In the genomic region with DNA sequence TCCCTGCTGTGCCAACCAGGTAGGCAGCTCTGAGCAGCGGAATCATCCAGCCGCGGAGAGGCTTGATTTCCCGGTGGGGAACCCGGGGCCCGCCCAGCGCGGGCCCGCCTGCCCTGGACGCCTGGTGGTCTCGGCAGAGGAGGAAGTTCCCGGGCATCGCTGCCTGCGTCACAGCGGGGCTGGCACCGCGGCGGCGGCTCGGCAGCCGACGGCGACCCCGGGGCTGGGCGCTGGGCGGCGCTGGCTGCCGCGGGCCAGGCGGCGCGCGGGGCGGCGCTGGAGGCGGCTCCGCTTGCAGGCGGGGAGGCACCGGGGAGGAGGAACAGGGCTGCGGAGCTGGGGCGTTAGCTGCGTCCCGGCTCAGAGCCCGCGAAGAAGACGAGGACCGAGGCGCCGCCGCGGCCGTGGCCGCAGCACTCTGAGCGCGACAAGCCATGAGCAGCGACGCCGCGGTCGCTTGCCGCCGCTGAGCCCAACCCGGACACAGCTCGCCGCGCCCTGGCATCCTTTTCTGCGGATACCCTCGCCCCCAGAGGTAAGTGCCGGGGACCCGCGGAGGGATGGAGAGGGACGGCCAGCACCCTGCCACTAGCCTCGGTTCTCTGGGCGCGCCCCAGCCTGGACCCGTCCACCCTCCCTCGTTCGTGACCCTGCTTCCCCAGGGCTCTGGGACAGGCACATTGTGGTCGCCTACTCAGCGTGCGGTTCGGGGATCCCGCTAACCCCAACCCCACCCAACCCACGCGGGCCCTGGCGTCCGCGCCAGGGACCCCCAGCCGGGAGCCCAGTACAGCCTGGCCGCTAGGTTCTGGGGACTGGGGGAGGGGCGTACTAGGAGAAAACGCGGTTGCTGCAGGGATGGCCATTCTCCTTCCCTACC, we compare ENCODE assay signal across 8 mouse cellular contexts. TPM values are rescaled to one million over a fixed set of nuclear protein-coding genes. Genes with fewer than 3 reads are reported as not detected.
A peak's percentile ranks its signal among the peaks of the same experiment; 100 is the strongest.
DNase-seq lines count a peak whose midpoint lies in the region; ATAC-seq and TF ChIP-seq lines count a peak whose summit lies in the region.

TSS of gene Lrrc8c (plus strand) at position 293 of the 880 bp plus-strand sequence.

- H3K4me1 ChIP-seq in ES-E14 (ENCODE audit: control insufficient read depth in 2 of 2, insufficient read depth in 2 of 2, low read length in 2 of 2, poor library complexity in 1 of 2): no peaks in the 10 kb centered on the region
- peaks cover 23% of the 10 kb centered on the region for H3K4me1 ChIP-seq in forebrain, embryonic 15.5 days
- peaks cover 4% of the 10 kb centered on the region; the same call in 1 of the 2 replicates for H3K4me1 ChIP-seq in lung, embryonic 14.5 days (ENCODE audit: insufficient read depth)

- DNase-seq in ES-E14 (ENCODE audit: low read depth, low spot score): no peak
- peak; percentile 51 for DNase-seq in cerebellum, adult 11 months
- DNase-seq in heart, postnatal 14 days: peak; percentile 90 to 93
- peak; percentile 88 to 89 for DNase-seq in layer of hippocampus, adult 2 months (ENCODE audit: low spot score in 2 of 2)
- peak; percentile 89 for DNase-seq in lung, embryonic 14.5 days
- DNase-seq in testis, postnatal 14 days (ENCODE audit: low spot score): peak; percentile 74

- ATAC-seq in forebrain, embryonic 15.5 days (replicated peaks): peak; percentile 97
- ATAC-seq in lung, embryonic 14.5 days (ENCODE audit: insufficient read depth): peak; percentile 95
- peak; percentile 68 for ATAC-seq in neutrophil, adult 5-6 weeks (ENCODE audit: extremely low read depth, insufficient number of reproducible peaks, low FRiP score, poor library complexity, severe bottlenecking)

- peak within 1 kb of the TSS; percentile 68 to 98 for H3K4me3 ChIP-seq in ES-E14 (ENCODE audit: insufficient read depth in 1 of 2, low read depth in 1 of 2, low read length in 2 of 2, poor library complexity in 1 of 2, severe bottlenecking in 1 of 2)
- peak within 1 kb of the TSS; percentile 77 for H3K4me3 ChIP-seq in forebrain, embryonic 15.5 days
- peak within 1 kb of the TSS; percentile 83 for H3K4me3 ChIP-seq in layer of hippocampus, adult 2 months
- H3K4me3 ChIP-seq in lung, embryonic 14.5 days (ENCODE audit: low read depth, low read length): peak within 1 kb of the TSS; percentile 71

- peak within 1 kb of the TSS; percentile 60 for H3K9ac ChIP-seq in ES-E14 (ENCODE audit: insufficient read depth, low read depth, low read length, poor library complexity, severe bottlenecking)
- H3K9ac ChIP-seq in forebrain, embryonic 15.5 days (replicated peaks): peak within 1 kb of the TSS; percentile 85
- peak within 1 kb of the TSS; percentile 78 for H3K9ac ChIP-seq in lung, embryonic 14.5 days

- H3K27me3 ChIP-seq in forebrain, embryonic 15.5 days: 0 out of 2 replicates have a peak, but pooled peaks cover 2% of the 10 kb centered on the region
- no peaks in the 10 kb centered on the region for H3K27me3 ChIP-seq in lung, embryonic 14.5 days (ENCODE audit: insufficient read depth, low read length)

- H3K36me3 ChIP-seq in ES-E14 (ENCODE audit: control insufficient read depth, insufficient read depth, low read length, poor library complexity, severe bottlenecking): no peaks in the 10 kb centered on the region
- H3K36me3 ChIP-seq in forebrain, embryonic 15.5 days: no peaks in the 10 kb centered on the region
- H3K36me3 ChIP-seq in lung, embryonic 14.5 days (ENCODE audit: insufficient read depth): peaks cover 5% of the 10 kb centered on the region; the same call in 1 of the 2 replicates

- intact Hi-C loops in heart, postnatal 14 days (cut with DNase I): loop anchor here (1.0 to 5.0 kb wide), 3 partner anchors 112 to 353 kb away; no protein-coding TSS in a partner anchor

- peak; percentile 55 for TF ChIP-seq CTCF in layer of hippocampus, adult 2 months (conservative IDR thresholded peaks at IDR 0.05)
- no peak; the same call in 1 of the 2 replicates for TF ChIP-seq CTCF in lung, embryonic 14.5 days (IDR thresholded peaks at IDR 0.05; ENCODE audit: low read depth)

- under 1% methylated on average over 80 of the region's 93 CpGs for WGBS in forebrain, embryonic 15.5 days
- WGBS in lung, embryonic 14.5 days: under 1% methylated on average over 92 of the region's 93 CpGs

- peak within 1 kb of the TSS; percentile 87 for H3K4me2 ChIP-seq in forebrain, embryonic 15.5 days (replicated peaks)
- peak within 1 kb of the TSS; percentile 88 for H3K4me2 ChIP-seq in lung, embryonic 14.5 days

- in situ Hi-C loops in ES-E14 (cut with MboI; ENCODE audit: low sequenced_read_pairs in 2 of 2, unreplicated experiment in 2 of 2): no loop called here

- no peak within 1 kb of the TSS for H3K27ac ChIP-seq in ES-E14 (ENCODE audit: insufficient read depth, low read depth, low read length, poor library complexity, severe bottlenecking)
- H3K27ac ChIP-seq in forebrain, embryonic 15.5 days (replicated peaks): peak within 1 kb of the TSS; percentile 88
- peak within 1 kb of the TSS; percentile 96 for H3K27ac ChIP-seq in layer of hippocampus, adult 2 months
- peak within 1 kb of the TSS; percentile 91 for H3K27ac ChIP-seq in lung, embryonic 14.5 days (ENCODE audit: low read depth)

- H3K9me3 ChIP-seq in ES-E14 (ENCODE audit: control insufficient read depth, insufficient read depth, low read depth, low read length): no peaks in the 10 kb centered on the region
- no peaks in the 10 kb centered on the region for H3K9me3 ChIP-seq in forebrain, embryonic 15.5 days
- no peaks in the 10 kb centered on the region for H3K9me3 ChIP-seq in lung, embryonic 14.5 days (ENCODE audit: low read depth, low read length)

TF ChIP-seq in ES-E14, 5 proteins besides CTCF, POLR2A, EP300 and RAD21:
- no peak for TF ChIP-seq CHD2 (IDR thresholded peaks at IDR 0.05; ENCODE audit: low read depth, low read length)
TF ChIP-seq in ES-E14: peak in this region for 0.

RNA-seq across cellular contexts. Expression of gene Lrrc8c, which starts in this region (rescaled TPM):
- 8.4 and 9.4 TPM in 2 replicates for total RNA-seq in ES-E14 (2012; rRNA removed)
- polyA plus RNA-seq in forebrain, embryonic 15.5 days (2015; fragmentation: Nextera tagmentation; extraction: Ambion mirVana): 11.4 and 12.0 TPM in 2 replicates
- total RNA-seq in heart, postnatal 14 days (2021): 10 to 100 TPM; 45.8 to 51.7 TPM
- total RNA-seq in layer of hippocampus, adult 2 months (2021): 10 to 100 TPM; 29.8 to 30.7 TPM
- polyA plus RNA-seq in lung, embryonic 14.5 days (2014; fragmentation: Nextera tagmentation; extraction: Ambion mirVana): 23.4 and 24.7 TPM in 2 replicates
- 14.7 and 15.8 TPM in 2 replicates for total RNA-seq in neutrophil, adult 5-6 weeks (2017)
